In genomic region chr19:9964205-9964916, GRCm38 (mm10) we compare ENCODE assay signal across 15 mouse cellular contexts. TPM values are rescaled to one million over a fixed set of nuclear protein-coding genes. Genes with fewer than 3 reads are reported as not detected.
A peak's percentile ranks its signal among the peaks of the same experiment; 100 is the strongest.
DNase-seq lines count a peak whose midpoint lies in the region; ATAC-seq and TF ChIP-seq lines count a peak whose summit lies in the region.
"Had no signal": no experiment of that assay in that cellular context is flagged by ENCODE, and none has a peak within 500 bp of the region (broad histone marks: within the 10 kb centered on the region; RNA-seq: fewer than 3 reads in every experiment).

No protein-coding gene starts in this region.

- no peak overlapping the region for H3K9ac ChIP-seq in kidney, postnatal 0 days (ENCODE audit: low read depth, low read length)
- H3K9ac ChIP-seq in liver, embryonic 13.5 days: peak overlapping the region; percentile 23
- H3K9ac ChIP-seq: hindbrain, embryonic 13.5 days; kidney, embryonic 15.5 days; midbrain, embryonic 12.5 days; neural tube, embryonic 12.5 days had no signal

- H3K4me1 ChIP-seq in heart, embryonic 10.5 days: peaks cover 16% of the 10 kb centered on the region
- H3K4me1 ChIP-seq in kidney, postnatal 0 days (replicated peaks; ENCODE audit: insufficient read depth, low read length): no peaks in the 10 kb centered on the region
- H3K4me1 ChIP-seq in liver, embryonic 13.5 days (replicated peaks): peaks cover 27% of the 10 kb centered on the region
- H3K4me1 ChIP-seq: hindbrain, embryonic 13.5 days; kidney, embryonic 15.5 days; midbrain, embryonic 12.5 days; neural tube, embryonic 12.5 days had no signal

- peak overlapping the region; percentile 20; the same call in 1 of the 2 replicates for H3K4me3 ChIP-seq in heart, embryonic 10.5 days
- H3K4me3 ChIP-seq in kidney, postnatal 0 days (replicated peaks; ENCODE audit: low read depth, low read length): no peak overlapping the region
- no peak overlapping the region for H3K4me3 ChIP-seq in liver, embryonic 13.5 days (replicated peaks)
- H3K4me3 ChIP-seq: embryonic facial prominence, embryonic 10.5 days; hindbrain, embryonic 13.5 days; kidney, embryonic 15.5 days; midbrain, embryonic 12.5 days; neural tube, embryonic 12.5 days had no signal

- H3K4me2 ChIP-seq in kidney, postnatal 0 days (ENCODE audit: low read length): 0 out of 2 replicates have a peak overlapping the region, but pooled peaks have one; percentile 5
- peak overlapping the region; percentile 19 for H3K4me2 ChIP-seq in liver, embryonic 13.5 days
- H3K4me2 ChIP-seq: hindbrain, embryonic 13.5 days; kidney, embryonic 15.5 days; midbrain, embryonic 12.5 days; neural tube, embryonic 12.5 days had no signal

- no peak for DNase-seq in heart, embryonic 10.5 days (ENCODE audit: low spot score)
- DNase-seq in heart, adult 8-10 months (ENCODE audit: low spot score): no peak
- no peak for DNase-seq in kidney, postnatal 0 days (ENCODE audit: low spot score)
- no peak for DNase-seq in kidney, postnatal 10 days
- peak; percentile 75 for DNase-seq in brain, adult 2 months (ENCODE audit: low read depth, low spot score)
- DNase-seq in liver, embryonic 13.5 days: no peak
- no peak for DNase-seq in cerebellum, postnatal 25 days
- DNase-seq in MN1 (ENCODE audit: low spot score): no peak
- DNase-seq: cerebellum, adult 8-10 months; thymus, postnatal 36 days had no signal

- H3K9me3 ChIP-seq in heart, embryonic 10.5 days: no peaks in the 10 kb centered on the region
- H3K9me3 ChIP-seq in kidney, postnatal 0 days (replicated peaks; ENCODE audit: low read length): no peaks in the 10 kb centered on the region
- no peaks in the 10 kb centered on the region for H3K9me3 ChIP-seq in liver, embryonic 13.5 days (replicated peaks)
- H3K9me3 ChIP-seq: embryonic facial prominence, embryonic 10.5 days; hindbrain, embryonic 13.5 days; kidney, embryonic 15.5 days; midbrain, embryonic 12.5 days; neural tube, embryonic 12.5 days had no signal

- WGBS in heart, embryonic 10.5 days: 10% methylated on average over 7 of the region's 7 CpGs
- 16% methylated on average over 7 of the region's 7 CpGs for WGBS in kidney, postnatal 0 days
- WGBS in liver, embryonic 13.5 days (ENCODE audit: insufficient replicate concordance): 25% methylated on average over 7 of the region's 7 CpGs

- peak overlapping the region; percentile 42; the same call in 1 of the 2 replicates for H3K27ac ChIP-seq in heart, embryonic 10.5 days
- H3K27ac ChIP-seq in kidney, postnatal 0 days: no peak overlapping the region
- 0 out of 2 replicates have a peak overlapping the region, but pooled peaks have one; percentile 44 for H3K27ac ChIP-seq in liver, embryonic 13.5 days
- H3K27ac ChIP-seq: embryonic facial prominence, embryonic 10.5 days; hindbrain, embryonic 13.5 days; kidney, embryonic 15.5 days; midbrain, embryonic 12.5 days; neural tube, embryonic 12.5 days had no signal

- no peak for TF ChIP-seq CTCF in kidney, postnatal 0 days (IDR thresholded peaks at IDR 0.05; ENCODE audit: low read depth)

- ATAC-seq in kidney, postnatal 0 days (replicated peaks; ENCODE audit: low FRiP score, low read depth): no peak
- ATAC-seq in liver, embryonic 13.5 days (ENCODE audit: low read depth): 0 out of 2 replicates have a peak, but pooled peaks have one; percentile 26

- H3K36me3 ChIP-seq in heart, embryonic 10.5 days: no peaks in the 10 kb centered on the region
- H3K36me3 ChIP-seq in kidney, postnatal 0 days (ENCODE audit: insufficient read depth, low read length): no peaks in the 10 kb centered on the region
- H3K36me3 ChIP-seq in liver, embryonic 13.5 days: no peaks in the 10 kb centered on the region
- H3K36me3 ChIP-seq: embryonic facial prominence, embryonic 10.5 days; hindbrain, embryonic 13.5 days; kidney, embryonic 15.5 days; midbrain, embryonic 12.5 days; neural tube, embryonic 12.5 days had no signal

- H3K27me3 ChIP-seq in heart, embryonic 10.5 days (ENCODE audit: insufficient read depth, poor library complexity, severe bottlenecking): no peaks in the 10 kb centered on the region
- no peaks in the 10 kb centered on the region for H3K27me3 ChIP-seq in kidney, postnatal 0 days (ENCODE audit: insufficient read depth, low read length)
- no peaks in the 10 kb centered on the region for H3K27me3 ChIP-seq in liver, embryonic 13.5 days
- H3K27me3 ChIP-seq: hindbrain, embryonic 13.5 days; kidney, embryonic 15.5 days; midbrain, embryonic 12.5 days; neural tube, embryonic 12.5 days had no signal

RNA-seq across cellular contexts. Expression of gene Fth1, which starts 16.0 kb away (rescaled TPM):
- 1,706 and 1,823 TPM in 2 replicates for polyA plus RNA-seq in heart, embryonic 10.5 days (2016; fragmentation: Nextera tagmentation; extraction: Ambion mirVana)
- total RNA-seq in heart, adult 8-10 months (2022): 1,000 to 10,000 TPM; 2,773 to 3,210 (median 2,950) TPM
- polyA plus RNA-seq in kidney, postnatal 0 days (2015; fragmentation: Nextera tagmentation; extraction: Ambion mirVana): 2,883 and 2,906 TPM in 2 replicates
- polyA plus RNA-seq in liver, embryonic 13.5 days (2015; fragmentation: Nextera tagmentation; extraction: Ambion mirVana): 5,062 and 5,153 TPM in 2 replicates

RNA-seq across cellular contexts. Expression of gene Best1, which starts 37.1 kb away (rescaled TPM):
- 0.73 and 0.95 TPM in 2 replicates for polyA plus RNA-seq in heart, embryonic 10.5 days (2016; fragmentation: Nextera tagmentation; extraction: Ambion mirVana)
- total RNA-seq in heart, adult 8-10 months (2022): under 1 TPM in 2 of 4 experiments, not detected in 2; 0.14 to 0.65 TPM
- polyA plus RNA-seq in kidney, postnatal 0 days (2015; fragmentation: Nextera tagmentation; extraction: Ambion mirVana): 1.8 and 3.3 TPM in 2 replicates
- 0.17 and 0.20 TPM in 2 replicates for polyA plus RNA-seq in liver, embryonic 13.5 days (2015; fragmentation: Nextera tagmentation; extraction: Ambion mirVana)

RNA-seq across cellular contexts. Expression of gene Rab3il1, which starts 37.1 kb away (rescaled TPM):
- polyA plus RNA-seq in heart, embryonic 10.5 days (2016; fragmentation: Nextera tagmentation; extraction: Ambion mirVana): 51.5 and 57.6 TPM in 2 replicates
- total RNA-seq in heart, adult 8-10 months (2022): 1 to 10 TPM; 6.3 to 8.1 (median 7.5) TPM
- 30.6 and 31.5 TPM in 2 replicates for polyA plus RNA-seq in kidney, postnatal 0 days (2015; fragmentation: Nextera tagmentation; extraction: Ambion mirVana)
- polyA plus RNA-seq in liver, embryonic 13.5 days (2015; fragmentation: Nextera tagmentation; extraction: Ambion mirVana): 196 and 207 TPM in 2 replicates
